Comparison of ENCODE assay signal across 11 mouse cellular contexts in genomic region chr2:59471051-59471948, GRCm38 (mm10). TPM values are rescaled to one million over a fixed set of nuclear protein-coding genes. Genes with fewer than 3 reads are reported as not detected.
DNase-seq lines count a peak whose midpoint lies in the region; ATAC-seq and TF ChIP-seq lines count a peak whose summit lies in the region.
"Had no signal": no experiment of that assay in that cellular context is flagged by ENCODE, and none has a peak within 500 bp of the region (broad histone marks: within the 10 kb centered on the region; RNA-seq: fewer than 3 reads in every experiment).

No protein-coding gene starts in this region.

- no peak for ATAC-seq in hindbrain, embryonic 11.5 days (ENCODE audit: low FRiP score)
- ATAC-seq in hindbrain, postnatal 0 days = 0 out of 2 replicates have a peak, but pooled peaks have one; percentile 32

- H3K4me2 ChIP-seq in hindbrain, embryonic 11.5 days (replicated peaks; ENCODE audit: low read depth, low read length) = no peak overlapping the region
- no peak overlapping the region for H3K4me2 ChIP-seq in hindbrain, postnatal 0 days (ENCODE audit: low read depth, low read length)

- no peaks in the 10 kb centered on the region for H3K9me3 ChIP-seq in hindbrain, embryonic 10.5 days
- no peaks in the 10 kb centered on the region for H3K9me3 ChIP-seq in hindbrain, embryonic 11.5 days (ENCODE audit: control insufficient read depth, low read length)
- no peaks in the 10 kb centered on the region for H3K9me3 ChIP-seq in hindbrain, postnatal 0 days (ENCODE audit: low read length)

- no peak for DNase-seq in hindbrain, embryonic 10.5 days (ENCODE audit: low spot score)
- no peak for DNase-seq in hindbrain, embryonic 11.5 days (ENCODE audit: low spot score)
- DNase-seq in ES-CJ7 (ENCODE audit: low read depth, low spot score) (peak; percentile 25), MN1 (ENCODE audit: low spot score) (no peak)
- peak; percentile 54 for DNase-seq in cerebellum, adult 9-10 months
- DNase-seq in hindbrain, postnatal 0 days (ENCODE audit: low spot score) = peak; percentile 25
- DNase-seq in layer of hippocampus, postnatal 36 days = no peak
- DNase-seq in right cerebral cortex, postnatal 14 days = no peak
- DNase-seq: liver had no signal

- H3K27ac ChIP-seq in hindbrain, embryonic 10.5 days = peak overlapping the region; percentile 29; the same call in 1 of the 2 replicates
- H3K27ac ChIP-seq in hindbrain, embryonic 11.5 days (ENCODE audit: low read depth, low read length) = no peak overlapping the region
- H3K27ac ChIP-seq in hindbrain, postnatal 0 days = peak overlapping the region; percentile 51; the same call in 1 of the 2 replicates

- 54% methylated on average over 15 of the region's 15 CpGs for WGBS in hindbrain, embryonic 10.5 days
- WGBS in hindbrain, embryonic 11.5 days = 51% methylated on average over 15 of the region's 15 CpGs
- WGBS in hindbrain, postnatal 0 days = 39% methylated on average over 15 of the region's 15 CpGs

- peaks cover 21% of the 10 kb centered on the region for H3K4me1 ChIP-seq in hindbrain, embryonic 10.5 days (replicated peaks)
- H3K4me1 ChIP-seq in hindbrain, embryonic 11.5 days (replicated peaks; ENCODE audit: control insufficient read depth, insufficient read depth, low read length) = no peaks in the 10 kb centered on the region
- 0 out of 2 replicates have a peak, but pooled peaks cover 2% of the 10 kb centered on the region for H3K4me1 ChIP-seq in hindbrain, postnatal 0 days (ENCODE audit: insufficient read depth, low read length)

- H3K4me3 ChIP-seq in hindbrain, embryonic 10.5 days = no peak overlapping the region
- H3K4me3 ChIP-seq in hindbrain, embryonic 11.5 days (ENCODE audit: low read depth, low read length) = no peak overlapping the region
- no peak overlapping the region for H3K4me3 ChIP-seq in hindbrain, postnatal 0 days (ENCODE audit: low read length)

- TF ChIP-seq CTCF in hindbrain, postnatal 0 days (IDR thresholded peaks at IDR 0.05; ENCODE audit: low read depth) = no peak

- H3K36me3 ChIP-seq in hindbrain, embryonic 10.5 days = no peaks in the 10 kb centered on the region
- H3K36me3 ChIP-seq in hindbrain, embryonic 11.5 days (ENCODE audit: control insufficient read depth, insufficient read depth, low read length) = no peaks in the 10 kb centered on the region
- H3K36me3 ChIP-seq in hindbrain, postnatal 0 days (ENCODE audit: insufficient read depth, low read length) = no peaks in the 10 kb centered on the region

- no peak overlapping the region for H3K9ac ChIP-seq in hindbrain, embryonic 11.5 days (ENCODE audit: low read depth, low read length)
- H3K9ac ChIP-seq in hindbrain, postnatal 0 days (replicated peaks; ENCODE audit: low read length) = no peak overlapping the region

- peaks cover 16% of the 10 kb centered on the region; the same call in 1 of the 2 replicates for H3K27me3 ChIP-seq in hindbrain, embryonic 10.5 days (ENCODE audit: insufficient read depth, poor library complexity, severe bottlenecking)
- no peaks in the 10 kb centered on the region for H3K27me3 ChIP-seq in hindbrain, embryonic 11.5 days (ENCODE audit: control insufficient read depth, insufficient read depth, low read length)
- no peaks in the 10 kb centered on the region for H3K27me3 ChIP-seq in hindbrain, postnatal 0 days (ENCODE audit: insufficient read depth, low read length)

RNA-seq across cellular contexts. Expression of gene Dapl1, which starts 13.2 kb away (rescaled TPM):
- 1.4 and 1.6 TPM in 2 replicates for polyA plus RNA-seq in hindbrain, embryonic 10.5 days (2016; fragmentation: Nextera tagmentation; extraction: Ambion mirVana)
- 0.43 and 1.5 TPM in 2 replicates for polyA plus RNA-seq in hindbrain, embryonic 11.5 days (2014; fragmentation: Nextera tagmentation; extraction: Ambion mirVana)
- 6.8 TPM in 1 of 2 replicates, not detected in the other for total RNA-seq in hindbrain, postnatal 0 days (2014; rRNA removed)
- 5.6 and 5.9 TPM in 2 replicates for polyA plus RNA-seq in hindbrain, postnatal 0 days (2015; fragmentation: Nextera tagmentation; extraction: Ambion mirVana)
- total RNA-seq in layer of hippocampus, postnatal 36 days (2021) = not detected
- total RNA-seq: common myeloid progenitor, adult 5-6 weeks; hematopoietic stem cell, adult 5-6 weeks had no signal

Comparison
In these comparisons a context has a peak if more than half of its experiments do, and no peak if none do; other contexts are left out.
1. DNase-seq: peak in ES-CJ7 (single experiment), cerebellum, adult 9-10 months (single experiment) and hindbrain, postnatal 0 days (single experiment); none in hindbrain, embryonic 10.5 days (single experiment), hindbrain, embryonic 11.5 days (single experiment), layer of hippocampus, postnatal 36 days (0 of 2), MN1 (single experiment) and right cerebral cortex, postnatal 14 days (single experiment).